Mouse (Mus musculus) liver, embryonic 14.5 days (tissue): Measurements from ENCODE around the gene Lingo3.

Experiments used
- CTCF ChIP-seq: IDR thresholded peaks from 2 replicates; pipeline ENCODE4 v1.5.1; 2016; ENCODE audit warnings: antibody characterized with exemption, low read depth, control low read depth
- EP300 ChIP-seq: IDR thresholded peaks from 2 replicates; pipeline ENCODE4 v1.6.1; 2016; ENCODE audit warnings: antibody characterized with exemption, low read depth

DNA sequence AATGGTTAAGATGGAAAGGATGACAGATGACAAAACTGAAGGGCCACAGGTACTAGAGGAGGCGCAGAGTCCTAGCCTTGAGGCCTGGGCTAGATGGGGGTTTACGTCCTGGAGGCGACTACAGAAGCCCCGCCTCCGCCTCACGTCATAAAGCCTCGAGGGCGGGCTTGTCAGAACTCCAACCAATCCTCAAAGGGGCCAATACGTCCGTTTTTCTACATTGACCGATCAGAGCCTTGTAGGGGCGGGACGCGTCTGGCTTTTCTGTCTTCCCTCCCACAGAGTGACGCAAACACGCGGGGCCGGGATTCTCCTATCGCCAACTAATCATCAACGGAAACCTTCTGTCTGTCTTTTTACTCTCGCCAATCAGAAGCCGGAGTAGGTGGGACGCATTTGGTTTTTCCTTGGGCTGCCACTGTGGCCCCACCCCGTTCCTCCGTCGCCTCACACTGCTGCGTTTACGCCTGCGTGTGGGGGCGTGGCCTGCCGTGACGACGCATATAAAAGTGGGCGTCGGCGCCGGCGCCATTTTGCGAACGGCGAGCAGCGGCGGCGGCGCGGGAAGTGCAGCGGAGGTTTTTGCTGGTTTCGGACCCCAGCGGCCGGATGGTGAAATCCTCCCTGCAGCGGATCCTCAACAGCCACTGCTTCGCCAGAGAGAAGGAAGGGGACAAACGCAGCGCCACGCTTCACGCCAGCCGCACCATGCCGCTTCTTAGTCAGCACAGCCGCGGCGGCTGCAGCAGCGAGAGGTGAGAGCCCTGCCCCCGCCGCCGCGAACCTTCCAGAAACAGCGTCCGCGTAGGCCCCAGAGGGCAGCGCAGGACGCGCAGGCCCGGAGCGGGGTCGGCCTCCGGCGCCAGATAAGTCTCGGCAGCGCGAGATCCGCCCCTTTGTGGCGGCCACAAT lies 17.4 kb downstream of the Lingo3 start, which contains the start of gene Oaz1:
- TF ChIP-seq CTCF (peak; percentile 16; the same call in 1 of the 2 replicates), EP300 (0 out of 2 replicates have a peak, but pooled peaks have one; percentile 9)
